Mouse (Mus musculus): ENCODE results near the gene Frmd4a. TPM values are rescaled to one million over a fixed set of nuclear protein-coding genes. Genes with fewer than 3 reads are reported as not detected.

Frmd4a gene
- total and polyA plus RNA-seq, 2 experiments from 2014 or later, result 11.9 to 44.1 TPM

- H3K9ac ChIP-seq (replicated peaks; ENCODE audit: low read depth, low read length), result peak overlapping the region; percentile 85
- DNase-seq (ENCODE audit: low spot score), result no peak
- H3K4me3 ChIP-seq (ENCODE audit: low read depth, low read length), result peak overlapping the region; percentile 70
- peak overlapping the region; percentile 87 for H3K4me2 ChIP-seq (ENCODE audit: low read depth, low read length)
- H3K9me3 ChIP-seq (replicated peaks; ENCODE audit: control insufficient read depth, low read length), result no peaks in the 10 kb centered on the region
- H3K27me3 ChIP-seq (ENCODE audit: control insufficient read depth, insufficient read depth, low read length), result no peaks in the 10 kb centered on the region
- peaks cover 65% of the 10 kb centered on the region for H3K4me1 ChIP-seq (ENCODE audit: control insufficient read depth, insufficient read depth)
- H3K36me3 ChIP-seq (replicated peaks; ENCODE audit: control insufficient read depth, insufficient read depth, low read length), result peaks cover 8% of the 10 kb centered on the region
- TF ChIP-seq CTCF (IDR thresholded peaks at IDR 0.05; ENCODE audit: low read depth), result no peak
- TF ChIP-seq EP300 (IDR thresholded peaks at IDR 0.05; ENCODE audit: low read depth), result peak; percentile 75; the same call in 1 of the 2 replicates
- H3K27ac ChIP-seq (ENCODE audit: low read depth), result peak overlapping the region; percentile 99
- 7% methylated on average over 5 of the region's 5 CpGs for WGBS
- peak; percentile 27 for ATAC-seq (ENCODE audit: insufficient read depth, low read depth)
Measured at GRCm38 (mm10) chr2:4561196-4561595, 543.7 kb downstream of the Frmd4a start.

GRCm38 (mm10) chr2:4562373-4562772 is 544.9 kb downstream of the Frmd4a start:
- Histone ChIP-seq H3K4me2 (ENCODE audit: low read depth, low read length) (peak overlapping the region; percentile 87), H3K4me3 (ENCODE audit: low read depth, low read length) (peak overlapping the region; percentile 70), H3K9me3 (replicated peaks; ENCODE audit: control insufficient read depth, low read length) (no peaks in the 10 kb centered on the region), H3K9ac (replicated peaks; ENCODE audit: low read depth, low read length) (no peak overlapping the region), H3K27ac (ENCODE audit: low read depth) (no peak overlapping the region), H3K27me3 (ENCODE audit: control insufficient read depth, insufficient read depth, low read length) (no peaks in the 10 kb centered on the region), H3K4me1 (ENCODE audit: control insufficient read depth, insufficient read depth) (peaks cover 53% of the 10 kb centered on the region), H3K36me3 (replicated peaks; ENCODE audit: control insufficient read depth, insufficient read depth, low read length) (peaks cover 19% of the 10 kb centered on the region)
- ATAC-seq (ENCODE audit: insufficient read depth, low read depth) (no peak), DNase-seq (ENCODE audit: low spot score) (no peak)
- WGBS, result 75% methylated on average over 3 of the region's 3 CpGs
- TF ChIP-seq CTCF (IDR thresholded peaks at IDR 0.05; ENCODE audit: low read depth) (no peak), EP300 (IDR thresholded peaks at IDR 0.05; ENCODE audit: low read depth) (no peak)

- Histone ChIP-seq H3K4me1 (ENCODE audit: control insufficient read depth, insufficient read depth) (peaks cover 52% of the 10 kb centered on the region), H3K27me3 (ENCODE audit: control insufficient read depth, insufficient read depth, low read length) (no peaks in the 10 kb centered on the region), H3K4me3 (ENCODE audit: low read depth, low read length) (peak overlapping the region; percentile 70; the same call in 1 of the 2 replicates), H3K9ac (replicated peaks; ENCODE audit: low read depth, low read length) (no peak overlapping the region), H3K36me3 (replicated peaks; ENCODE audit: control insufficient read depth, insufficient read depth, low read length) (peaks cover 24% of the 10 kb centered on the region), H3K27ac (ENCODE audit: low read depth) (no peak overlapping the region), H3K4me2 (ENCODE audit: low read depth, low read length) (peak overlapping the region; percentile 87), H3K9me3 (replicated peaks; ENCODE audit: control insufficient read depth, low read length) (no peaks in the 10 kb centered on the region)
- DNase-seq (ENCODE audit: low spot score) (no peak), ATAC-seq (ENCODE audit: insufficient read depth, low read depth) (no peak)
- whole genome bisulfite sequencing, result 61% methylated on average over 5 of the region's 5 CpGs
- TF ChIP-seq EP300 (IDR thresholded peaks at IDR 0.05; ENCODE audit: low read depth), result no peak
- TF ChIP-seq CTCF (IDR thresholded peaks at IDR 0.05; ENCODE audit: low read depth), result no peak
Measured at GRCm38 (mm10) chr2:4562826-4563225, 545.3 kb downstream of the Frmd4a start.

GRCm38 (mm10) chr2:4563322-4563721 is 545.8 kb downstream of the Frmd4a start:
- Histone ChIP-seq H3K9ac (replicated peaks; ENCODE audit: low read depth, low read length) (no peak overlapping the region), H3K4me2 (ENCODE audit: low read depth, low read length) (peak overlapping the region; percentile 87; the same call in 1 of the 2 replicates), H3K4me3 (ENCODE audit: low read depth, low read length) (0 out of 2 replicates have a peak overlapping the region, but pooled peaks have one; percentile 70), H3K27ac (ENCODE audit: low read depth) (no peak overlapping the region), H3K4me1 (ENCODE audit: control insufficient read depth, insufficient read depth) (peaks cover 47% of the 10 kb centered on the region), H3K27me3 (ENCODE audit: control insufficient read depth, insufficient read depth, low read length) (no peaks in the 10 kb centered on the region), H3K36me3 (replicated peaks; ENCODE audit: control insufficient read depth, insufficient read depth, low read length) (peaks cover 25% of the 10 kb centered on the region), H3K9me3 (replicated peaks; ENCODE audit: control insufficient read depth, low read length) (no peaks in the 10 kb centered on the region)
- 53% methylated on average over 1 of the region's 1 CpGs for WGBS
- ATAC-seq (ENCODE audit: insufficient read depth, low read depth), result no peak
- TF ChIP-seq CTCF (IDR thresholded peaks at IDR 0.05; ENCODE audit: low read depth) (no peak), EP300 (IDR thresholded peaks at IDR 0.05; ENCODE audit: low read depth) (no peak)
- no peak for DNase-seq (ENCODE audit: low spot score)

DNA sequence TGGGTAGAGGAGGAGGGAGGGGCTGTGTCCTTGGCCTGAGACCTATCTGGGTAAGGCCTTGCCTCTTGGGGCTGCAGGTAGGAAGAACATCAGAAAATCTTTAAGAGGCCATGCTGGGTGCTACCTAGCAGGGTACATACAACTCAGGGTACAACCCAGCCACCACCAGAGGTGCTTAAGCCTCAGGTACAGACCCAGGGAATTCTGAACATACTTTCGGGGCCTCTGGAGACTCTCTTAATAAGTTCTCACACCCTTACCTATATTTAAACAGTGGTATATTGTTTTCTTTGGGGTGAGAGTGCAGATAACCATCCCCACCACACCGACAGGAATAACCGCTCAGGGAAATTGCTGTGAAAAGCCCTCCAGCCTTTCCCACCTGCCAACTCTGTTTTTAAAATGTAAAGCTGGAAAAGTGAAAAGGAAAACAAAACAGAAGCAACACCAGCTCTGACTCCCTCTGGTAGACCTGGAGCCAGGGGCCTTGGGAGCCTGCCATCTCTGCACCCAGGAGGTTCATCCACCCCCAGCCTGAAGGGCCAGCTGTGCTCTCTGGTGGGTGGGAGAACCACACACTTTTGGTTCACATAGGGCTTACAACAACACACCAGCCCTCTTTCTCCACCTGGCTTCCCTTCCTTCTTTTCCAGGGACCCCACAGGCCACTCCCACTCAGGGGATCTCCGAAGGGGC is 548.9 kb downstream of the Frmd4a start:
- ATAC-seq (ENCODE audit: insufficient read depth, low read depth) (no peak), DNase-seq (ENCODE audit: low spot score) (no peak)
- H3K4me3 ChIP-seq (ENCODE audit: low read depth, low read length), result no peak overlapping the region
- WGBS, result 84% methylated on average over 4 of the region's 4 CpGs
- H3K36me3 ChIP-seq (replicated peaks; ENCODE audit: control insufficient read depth, insufficient read depth, low read length), result peaks cover 25% of the 10 kb centered on the region
- H3K9me3 ChIP-seq (replicated peaks; ENCODE audit: control insufficient read depth, low read length), result no peaks in the 10 kb centered on the region
- H3K4me1 ChIP-seq (ENCODE audit: control insufficient read depth, insufficient read depth), result peaks cover 60% of the 10 kb centered on the region
- H3K9ac ChIP-seq (replicated peaks; ENCODE audit: low read depth, low read length), result no peak overlapping the region
- H3K27me3 ChIP-seq (ENCODE audit: control insufficient read depth, insufficient read depth, low read length), result no peaks in the 10 kb centered on the region
- no peak for TF ChIP-seq CTCF (IDR thresholded peaks at IDR 0.05; ENCODE audit: low read depth)
- TF ChIP-seq EP300 (IDR thresholded peaks at IDR 0.05; ENCODE audit: low read depth), result no peak
- no peak overlapping the region for H3K4me2 ChIP-seq (ENCODE audit: low read depth, low read length)
- no peak overlapping the region for H3K27ac ChIP-seq (ENCODE audit: low read depth)

Measured in heart, postnatal 0 days (tissue).